Mouse (Mus musculus) intestine, embryonic 14.5 days (tissue): ENCODE data around the gene Slc35c2. TPM values are rescaled to one million over a fixed set of nuclear protein-coding genes. Genes with fewer than 3 reads are reported as not detected.
A peak's percentile ranks its signal among the peaks of the same experiment; 100 is the strongest.

Experiments used
- ATAC-seq: fragments of 200-750 bp; cut with Nextera tagmentation; replicated peaks from 2 replicates; pipeline ENCODE4 v1.8.0; 2017; ENCODE audit warnings: low read depth, moderate number of reproducible peaks, moderate TSS enrichment, moderate library complexity; ENCODE audit not compliant: low FRiP score, low TSS enrichment
- DNase-seq: peaks from one replicate; pipeline ENCODE4 v3.0.0-alpha.2; 2018; ENCODE audit warnings: low spot score
- H3K27ac ChIP-seq: fragments of 300-500 bp; sonication (generic); 2 replicates; pipeline ENCODE4 v1.5.1; 2014; ENCODE audit warnings: low read depth, mild to moderate bottlenecking, control low read depth
- H3K27me3 ChIP-seq: fragments of 300-500 bp; sonication (generic); replicated peaks from 2 replicates; pipeline ENCODE4 v1.6.1; 2014; ENCODE audit warnings: low read length, control low read depth; ENCODE audit not compliant: control insufficient read depth, insufficient read depth
- H3K36me3 ChIP-seq: fragments of 300-500 bp; sonication (generic); 2 replicates; pipeline ENCODE4 v1.6.1; 2014; ENCODE audit warnings: low read length, control low read depth; ENCODE audit not compliant: control insufficient read depth, insufficient read depth
- H3K4me1 ChIP-seq: fragments of 300-500 bp; sonication (generic); replicated peaks from 2 replicates; pipeline ENCODE4 v1.6.1; 2014; ENCODE audit warnings: low read length, control low read depth, mixed read lengths; ENCODE audit not compliant: control insufficient read depth, insufficient read depth
- H3K4me2 ChIP-seq: fragments of 300-500 bp; sonication (generic); 2 replicates; pipeline ENCODE4 v1.6.1; 2014; ENCODE audit warnings: low read length
- H3K4me3 ChIP-seq: fragments of 300-500 bp; sonication (generic); 2 replicates; pipeline ENCODE4 v1.5.1; 2014; ENCODE audit warnings: low read depth, low read length, control low read depth, mixed read lengths
- H3K9ac ChIP-seq: fragments of 300-500 bp; sonication (generic); 2 replicates; pipeline ENCODE4 v1.6.1; 2014; ENCODE audit warnings: mild to moderate bottlenecking, low read length
- H3K9me3 ChIP-seq: fragments of 300-500 bp; sonication (generic); 2 replicates; pipeline ENCODE4 v1.6.1; 2016; ENCODE audit warnings: low read length, control low read depth; ENCODE audit not compliant: control insufficient read depth
- WGBS: fragments of 180-500 bp; shearing (Covaris S2); extraction: QIAGEN DNeasy Blood & Tissue Kit; methylation state at CpG from one replicate; pipeline ENCODE4 v1.1.7; 2014; 5-methylcytosine and 5-hydroxymethylcytosine counted together
- polyA plus RNA-seq: library from polyadenylated mRNA; unstranded; fragments of >200 nt; fragmentation: Nextera tagmentation; extraction: Ambion mirVana; gene quantifications from 2 replicates; pipeline ENCODE4 v1.2.1, GENCODE M21; 2014

Gene Slc35c2
- polyA plus RNA-seq, 1 experiment from 2014 or later, result 52.4 TPM

GRCm38 (mm10) chr2:165234291-165234612 lies 53.4 kb downstream of the Slc35c2 start:
- Histone ChIP-seq H3K36me3 (no peaks in the 10 kb centered on the region), H3K4me3 (peak overlapping the region; percentile 48), H3K9me3 (no peaks in the 10 kb centered on the region), H3K4me2 (peak overlapping the region; percentile 98), H3K4me1 (peaks cover 11% of the 10 kb centered on the region; the same call in 1 of the 2 replicates), H3K9ac (peak overlapping the region; percentile 29), H3K27ac (no peak overlapping the region), H3K27me3 (peaks cover 98% of the 10 kb centered on the region)
- DNase-seq (no peak), ATAC-seq (peak; percentile 15; the same call in 1 of the 2 replicates)
- 3% methylated on average over 19 of the region's 41 CpGs for WGBS

- H3K27ac ChIP-seq, result no peak overlapping the region
- DNase-seq (peak; percentile 80), ATAC-seq (no peak; the same call in 1 of the 2 replicates)
- peak overlapping the region; percentile 48 for H3K4me3 ChIP-seq
- no peaks in the 10 kb centered on the region for H3K36me3 ChIP-seq
- H3K4me1 ChIP-seq, result peaks cover 11% of the 10 kb centered on the region; the same call in 1 of the 2 replicates
- H3K27me3 ChIP-seq, result peaks cover 96% of the 10 kb centered on the region
- H3K9me3 ChIP-seq, result no peaks in the 10 kb centered on the region
- WGBS, result under 1% methylated on average over 77 of the region's 82 CpGs
- H3K9ac ChIP-seq, result peak overlapping the region; percentile 29
- peak overlapping the region; percentile 98 for H3K4me2 ChIP-seq
Measured at GRCm38 (mm10) chr2:165233491-165234290, 54.0 kb downstream of the Slc35c2 start.

- Histone ChIP-seq H3K4me1 (peaks cover 8% of the 10 kb centered on the region; the same call in 1 of the 2 replicates), H3K4me2 (no peak overlapping the region), H3K36me3 (no peaks in the 10 kb centered on the region), H3K9me3 (no peaks in the 10 kb centered on the region), H3K9ac (no peak overlapping the region), H3K27ac (no peak overlapping the region), H3K27me3 (peaks cover 67% of the 10 kb centered on the region), H3K4me3 (no peak overlapping the region)
- ATAC-seq (no peak), DNase-seq (no peak)
- 87% methylated on average over 11 of the region's 11 CpGs for WGBS
Measured at GRCm38 (mm10) chr2:165229050-165229449, 58.6 kb downstream of the Slc35c2 start.

Other genes with a start within 250 kb of the Slc35c2 start
- gene Cd40, start 232.2 kb downstream of the Slc35c2 start, polyA plus RNA-seq, result 12.5 and 12.8 TPM in 2 replicates
- not detected in 2 replicates for gene 1700025C18Rik, start 197.1 kb downstream of the Slc35c2 start, polyA plus RNA-seq
- gene Cdh22, start 53.0 kb downstream of the Slc35c2 start, polyA plus RNA-seq, result 0.11 and 0.12 TPM in 2 replicates
- gene Elmo2, start 38.6 kb upstream of the Slc35c2 start, polyA plus RNA-seq, result 66.3 and 75.7 TPM in 2 replicates
- gene Zfp663, start 80.9 kb upstream of the Slc35c2 start, polyA plus RNA-seq, result 0.72 and 1.5 TPM in 2 replicates
- 9.2 and 10.4 TPM in 2 replicates for gene Zfp334, start 100.4 kb upstream of the Slc35c2 start, polyA plus RNA-seq
- gene Ocstamp, start 112.5 kb upstream of the Slc35c2 start, polyA plus RNA-seq, result 0.23 and 0.32 TPM in 2 replicates
- 0.09 and 0.12 TPM in 2 replicates for gene Slc13a3, start 185.4 kb upstream of the Slc35c2 start, polyA plus RNA-seq
- 35.4 and 37.1 TPM in 2 replicates for gene Trp53rka, start 205.5 kb upstream of the Slc35c2 start, polyA plus RNA-seq
- gene Slc2a10, start 215.9 kb upstream of the Slc35c2 start, polyA plus RNA-seq, result 4.6 and 4.7 TPM in 2 replicates